Mouse (Mus musculus): Measurements from ENCODE around the gene Rara.
"Not testable (repeated sequence)": the region's sequence is repeated elsewhere in the genome, so short reads cannot be mapped to it uniquely, and the experiment has no call there.

Gene Rara

GRCm38 (mm10) chr11:98927438-98928076 is at the start of gene Rara:
Rara (plus strand) TSS chr11:98927818.
- DNase-seq = peak; percentile 82

- no peak for DNase-seq
These were observed 39.9 kb upstream of the Rara start for GRCm38 (mm10) chr11:98887703-98888102.

GRCm38 (mm10) chr11:98889077-98889476 is 38.5 kb upstream of the Rara start:
- no peak for DNase-seq

- no peak for DNase-seq
These were observed 37.6 kb upstream of the Rara start for GRCm38 (mm10) chr11:98889977-98890376.

- no peak for DNase-seq
These were observed 35.2 kb upstream of the Rara start for GRCm38 (mm10) chr11:98892426-98892825.

- no peak for DNase-seq
These were observed 27.0 kb upstream of the Rara start for GRCm38 (mm10) chr11:98900529-98901125.

GRCm38 (mm10) chr11:98902621-98903245 is 24.9 kb upstream of the Rara start:
- peak; percentile 77 for DNase-seq

GRCm38 (mm10) chr11:98904577-98904976 is 23.0 kb upstream of the Rara start:
- no peak for DNase-seq

- DNase-seq = no peak
These were observed 22.6 kb upstream of the Rara start for GRCm38 (mm10) chr11:98905033-98905432.

- no peak for DNase-seq
These were observed 22.0 kb upstream of the Rara start for GRCm38 (mm10) chr11:98905583-98905982.

- no peak for DNase-seq
These were observed 20.6 kb upstream of the Rara start for GRCm38 (mm10) chr11:98907063-98907436.

GRCm38 (mm10) chr11:98907437-98908173 is 20.0 kb upstream of the Rara start, which contains the start of gene Cdc6:
Cdc6 (plus strand) TSS chr11:98907801.
- peak; percentile 100 for DNase-seq

- peak; percentile 74 for DNase-seq
These were observed 18.0 kb upstream of the Rara start for GRCm38 (mm10) chr11:98909654-98910053.

- no peak for DNase-seq
These were observed 17.2 kb upstream of the Rara start for GRCm38 (mm10) chr11:98910415-98910814.

- DNase-seq = no peak
These were observed 16.1 kb upstream of the Rara start for GRCm38 (mm10) chr11:98911498-98911897.

- no peak for DNase-seq
These were observed 13.4 kb upstream of the Rara start for GRCm38 (mm10) chr11:98914196-98914595.

GRCm38 (mm10) chr11:98916376-98916775 is 11.2 kb upstream of the Rara start:
- DNase-seq = not testable (repeated sequence)

- DNase-seq = no peak
These were observed 10.1 kb upstream of the Rara start for GRCm38 (mm10) chr11:98917428-98918005.

GRCm38 (mm10) chr11:98918231-98918630 is 9.4 kb upstream of the Rara start:
- no peak for DNase-seq

GRCm38 (mm10) chr11:98919009-98919408 is 8.6 kb upstream of the Rara start:
- DNase-seq = no peak

- DNase-seq = peak; percentile 80
These were observed 5.8 kb upstream of the Rara start for GRCm38 (mm10) chr11:98921813-98922212.

GRCm38 (mm10) chr11:98922307-98922706 is 5.3 kb upstream of the Rara start:
- DNase-seq = peak; percentile 79
